Mouse (Mus musculus) left cerebral cortex, postnatal 25 days (tissue): ENCODE measurements around the gene Nabp1. TPM values are rescaled to one million over a fixed set of nuclear protein-coding genes. Genes with fewer than 3 reads are reported as not detected.

Experiments used
- DNase-seq, 2 experiments: peaks; one replicate each; pipeline ENCODE4 v3.0.0; 2022; ENCODE audit warnings: low spot score in 2 of 2, mixed read lengths in 1 of 2
- intact Hi-C: fragments of 180-260 bp; cut with DNase I; formaldehyde crosslinking; loops from one replicate; pipeline ENCODE4 v1.15.1; 2025
- total RNA-seq, 2 experiments: library from RNA; stranded (reverse); gene quantifications; 2 replicates each; pipeline ENCODE4 v1.2.3; 2021

The Nabp1 gene
- total RNA-seq, result 10 to 100 TPM; 13.7 to 15.2 TPM

DNA sequence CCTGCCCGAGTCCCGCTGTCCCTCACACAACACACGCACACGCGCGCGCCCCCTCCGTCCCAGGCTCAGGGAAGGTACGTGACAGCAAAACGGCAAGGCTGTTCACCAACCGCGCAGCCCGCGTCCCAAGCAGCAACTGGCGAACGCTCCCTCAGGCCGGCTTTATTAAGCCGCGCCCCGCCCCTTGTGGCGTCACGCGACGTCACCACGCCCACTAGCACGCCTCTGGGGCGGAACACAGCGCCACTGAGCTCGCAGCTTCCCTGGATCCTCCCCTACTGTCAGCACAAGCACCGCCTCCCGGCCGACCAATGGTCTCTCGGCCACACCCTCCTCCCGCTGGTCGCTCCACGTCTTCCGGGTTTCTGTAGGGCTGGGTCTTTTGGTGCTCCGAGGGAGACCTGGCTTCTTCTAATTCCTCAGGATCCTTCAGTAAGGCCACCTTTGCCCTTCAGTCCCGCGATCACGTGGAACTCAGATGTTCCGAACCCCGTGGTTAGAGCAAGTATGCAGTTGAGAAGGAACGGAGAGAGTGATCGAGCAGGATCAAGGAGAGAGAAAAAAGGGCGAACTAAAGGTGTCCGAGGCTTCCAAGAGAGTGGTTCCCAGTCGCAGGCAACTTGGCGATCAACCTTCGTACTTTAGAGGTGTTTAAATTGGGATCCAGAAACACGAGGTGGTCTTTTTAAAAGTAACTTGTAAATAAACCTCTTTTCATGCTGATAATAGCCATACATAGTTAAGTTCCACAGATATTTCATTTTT, at the start of gene Nabp1:
Gene Nabp1 (minus strand): TSS at position 164 of the 765 bp plus-strand sequence.
- peak; percentile 99 for DNase-seq
- intact Hi-C loops, result loop anchor here (5.0 to 10.0 kb wide), 2 partner anchors 551 to 636 kb away; partner anchors contain the start of gene Stat1

DNA sequence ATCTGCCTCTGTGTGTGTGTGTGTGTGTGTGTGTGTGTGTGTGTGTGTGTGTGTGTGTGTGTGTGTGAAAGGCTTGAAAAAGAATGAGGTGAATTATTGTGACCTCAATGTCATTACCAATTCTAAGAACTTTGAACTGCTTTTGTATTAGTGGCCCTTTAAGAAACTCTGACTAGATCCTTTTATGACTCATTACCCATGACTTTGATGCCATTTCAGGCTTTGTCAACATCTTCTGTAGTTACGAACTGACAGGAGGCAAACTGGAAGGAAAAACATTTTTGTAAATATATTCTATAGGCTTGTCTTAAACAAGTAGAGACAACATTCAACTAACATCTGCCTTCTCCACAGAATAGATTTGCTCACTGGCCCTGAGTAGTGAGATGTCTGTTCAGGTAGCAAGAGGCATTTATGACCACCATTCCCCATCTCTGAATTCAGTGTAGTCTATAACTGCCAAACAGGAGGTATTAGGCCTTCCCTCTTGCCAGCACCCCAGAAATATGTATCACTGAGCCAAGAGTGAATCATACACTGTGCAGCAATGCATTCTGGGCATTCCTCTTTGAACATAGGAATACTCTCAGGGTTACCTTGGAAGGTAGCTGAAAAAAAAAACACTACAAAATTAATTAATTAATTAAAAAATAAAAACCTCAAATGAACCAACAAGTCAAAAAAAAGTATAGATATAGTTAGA, 47.5 kb upstream of the Nabp1 start:
- intact Hi-C loops, result no loop called here
- no peak for DNase-seq

DNA sequence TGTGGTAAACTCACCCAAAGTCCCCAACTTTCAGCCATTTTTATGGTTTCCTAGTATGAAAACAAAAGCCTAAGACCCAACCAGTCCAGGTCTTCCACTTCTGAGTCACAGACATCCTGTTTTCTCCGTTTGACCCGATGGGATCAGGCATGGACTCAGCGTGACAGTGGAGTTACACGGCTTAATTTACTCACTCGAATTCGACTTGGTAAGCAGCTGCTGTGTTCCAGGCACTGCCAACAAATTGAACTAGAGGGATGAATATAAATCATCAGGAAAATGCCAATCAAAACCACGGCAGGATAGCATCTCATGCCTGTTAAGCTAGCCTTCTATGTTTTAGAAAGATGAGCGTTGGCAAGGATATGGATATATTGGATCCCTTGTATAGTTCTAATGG, 43.4 kb upstream of the Nabp1 start:
- no peak for DNase-seq
- intact Hi-C loops, result no loop called here

DNA sequence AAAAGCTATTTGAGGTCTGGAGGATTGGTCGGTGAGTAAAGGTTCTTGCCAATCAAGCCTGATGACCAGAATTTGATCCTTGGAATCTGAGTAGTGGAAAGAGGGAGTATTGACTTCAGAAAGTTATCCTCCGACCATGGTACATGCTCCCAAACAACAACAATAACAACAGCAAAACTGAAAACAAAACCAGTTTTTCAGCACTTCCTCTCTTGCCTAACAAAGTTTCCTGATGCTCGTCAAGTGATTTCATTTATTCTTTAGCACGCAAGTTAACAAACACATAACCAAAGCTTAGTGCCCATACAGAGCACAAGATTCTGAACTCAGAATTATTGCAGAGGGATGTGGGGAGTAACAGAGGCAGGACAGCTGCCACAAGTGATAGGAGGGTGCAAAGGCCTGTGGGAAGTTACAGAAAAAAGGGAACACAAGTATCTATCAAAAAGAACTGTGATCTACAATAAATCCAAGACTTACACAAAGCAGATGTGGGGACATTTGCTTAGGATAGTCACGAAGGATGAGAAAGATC, 42.1 kb upstream of the Nabp1 start:
- no peak for DNase-seq
- intact Hi-C loops, result no loop called here

DNA sequence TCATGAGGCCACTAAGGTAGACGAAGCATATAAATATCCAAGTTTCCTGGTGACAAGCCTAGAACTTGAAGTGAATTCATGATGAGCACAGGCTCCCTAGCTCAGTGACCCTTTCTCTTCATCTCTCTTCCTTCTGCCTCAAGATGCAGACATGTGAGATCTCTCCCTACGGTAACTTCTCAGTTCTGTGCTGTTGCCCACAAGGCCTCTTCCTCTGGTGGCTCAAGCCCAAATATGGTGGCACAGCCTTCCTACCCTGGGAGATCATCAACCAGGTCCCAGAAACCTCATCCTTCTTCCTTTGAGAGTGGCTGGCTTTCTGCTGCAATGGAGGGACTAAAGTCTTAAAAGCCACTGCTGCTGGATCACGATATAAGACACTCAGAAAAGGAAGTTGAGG, 40.9 kb upstream of the Nabp1 start:
- intact Hi-C loops, result no loop called here
- no peak for DNase-seq

DNA sequence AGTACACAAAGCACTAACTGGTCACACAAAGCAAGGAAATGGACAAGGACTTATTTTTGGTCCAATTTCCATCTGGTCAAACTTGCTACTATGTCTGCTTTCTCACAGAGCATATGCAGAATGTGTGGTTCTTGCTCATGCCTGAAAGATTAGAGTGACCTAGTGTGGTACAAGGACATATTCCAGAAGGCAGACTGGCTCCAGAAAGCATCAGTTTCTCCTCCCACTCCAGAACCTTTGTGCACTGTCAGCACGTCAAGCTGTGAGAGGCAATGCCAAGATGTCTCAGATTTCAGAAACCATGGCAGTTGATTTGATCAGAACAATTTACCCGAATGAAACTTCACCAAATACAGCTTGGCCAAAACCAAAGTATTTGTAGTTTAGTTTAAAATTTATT, 37.4 kb upstream of the Nabp1 start:
- intact Hi-C loops, result no loop called here
- peak in 1 of 2 experiments; percentile 23 for DNase-seq

DNA sequence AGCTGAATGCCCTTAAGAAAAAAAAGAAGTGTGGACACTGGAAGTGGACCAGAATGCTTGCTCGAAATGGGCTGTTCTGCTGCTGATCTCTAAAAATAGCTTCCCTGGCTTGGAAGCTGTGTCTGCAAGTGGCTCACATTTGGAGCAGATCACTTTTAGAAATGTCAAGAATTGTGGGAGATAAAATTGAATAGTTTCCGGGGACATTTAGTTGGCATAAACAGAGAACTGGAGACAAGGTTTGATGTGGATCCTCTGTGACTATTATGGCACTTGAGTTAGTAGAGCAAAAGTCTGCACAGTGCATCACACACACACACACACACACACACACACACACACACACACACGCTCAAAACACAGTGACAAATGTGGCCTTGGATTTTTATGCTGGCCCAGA, 36.8 kb upstream of the Nabp1 start:
- intact Hi-C loops, result no loop called here
- DNase-seq, result peak; percentile 23 to 71

DNA sequence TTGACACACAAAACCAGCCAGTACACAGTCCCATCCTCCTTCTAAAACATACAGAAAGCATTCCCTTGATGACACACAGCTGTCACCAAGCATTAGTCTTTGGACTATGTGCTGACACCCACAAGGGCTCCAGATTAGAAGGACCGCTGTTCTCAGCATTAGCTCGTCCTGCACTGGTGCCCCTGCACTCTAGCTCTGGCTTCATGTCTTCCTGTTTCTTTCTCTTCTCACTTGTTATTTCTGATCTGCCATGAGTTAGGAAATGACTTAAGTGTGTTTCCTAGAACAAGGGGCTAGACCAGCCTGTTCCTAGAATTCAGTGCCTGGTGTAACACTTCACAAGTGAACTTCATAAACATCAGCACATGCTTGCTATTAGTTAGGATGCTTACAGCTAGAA, 36.2 kb upstream of the Nabp1 start:
- no peak for DNase-seq
- intact Hi-C loops, result no loop called here

DNA sequence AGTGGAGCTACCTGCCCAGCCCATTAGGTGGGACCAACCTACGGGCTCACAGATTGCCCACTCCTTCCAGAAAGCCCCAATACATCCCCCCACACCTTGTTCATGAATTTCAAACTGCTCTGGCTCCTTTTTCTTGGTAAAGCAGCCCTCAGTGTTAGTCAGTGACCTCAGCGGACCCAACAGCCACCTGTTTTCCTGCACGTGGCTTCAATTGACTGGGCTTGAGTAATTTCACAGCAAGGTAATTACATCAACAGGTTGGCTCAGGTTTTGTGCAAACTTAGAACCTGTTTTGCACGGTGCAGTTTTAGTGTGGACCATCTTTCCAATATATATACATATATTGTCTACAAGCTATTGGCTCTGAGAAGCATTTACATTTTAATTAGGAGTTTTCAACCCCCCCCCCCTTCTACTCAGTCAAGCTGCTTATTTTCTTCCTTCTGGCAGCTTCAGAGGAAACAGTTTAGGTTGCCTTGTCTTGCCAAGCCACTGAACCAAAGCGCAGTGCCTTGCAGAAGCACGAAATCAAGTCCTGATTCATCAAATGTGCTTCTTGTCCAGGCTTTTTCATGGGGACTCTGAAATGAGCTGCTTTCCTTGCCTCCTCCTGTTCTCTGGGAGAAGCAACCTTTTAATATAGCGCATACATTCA, 35.0 kb upstream of the Nabp1 start:
- peak in 1 of 2 experiments; percentile 31 for DNase-seq
- intact Hi-C loops, result no loop called here

DNA sequence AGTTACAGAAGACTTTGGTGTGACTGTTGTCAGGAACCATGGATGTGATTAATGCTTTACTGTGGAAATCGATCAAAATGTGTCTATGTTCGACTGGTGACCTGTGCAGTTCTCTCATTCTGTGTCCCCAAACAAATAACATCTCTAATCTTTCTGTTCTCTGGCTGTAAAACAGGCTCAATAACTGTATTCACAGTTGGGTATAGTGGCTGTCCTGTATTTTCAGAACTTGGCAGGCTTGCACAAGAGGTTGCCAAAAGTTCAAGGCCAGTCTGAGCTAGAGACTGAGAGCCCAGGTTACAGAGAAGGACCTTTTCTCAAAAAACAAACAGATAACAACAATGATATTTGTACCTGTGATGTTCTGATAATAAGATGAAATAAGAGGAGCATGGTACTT, 34.1 kb upstream of the Nabp1 start:
- intact Hi-C loops, result no loop called here
- no peak for DNase-seq

DNA sequence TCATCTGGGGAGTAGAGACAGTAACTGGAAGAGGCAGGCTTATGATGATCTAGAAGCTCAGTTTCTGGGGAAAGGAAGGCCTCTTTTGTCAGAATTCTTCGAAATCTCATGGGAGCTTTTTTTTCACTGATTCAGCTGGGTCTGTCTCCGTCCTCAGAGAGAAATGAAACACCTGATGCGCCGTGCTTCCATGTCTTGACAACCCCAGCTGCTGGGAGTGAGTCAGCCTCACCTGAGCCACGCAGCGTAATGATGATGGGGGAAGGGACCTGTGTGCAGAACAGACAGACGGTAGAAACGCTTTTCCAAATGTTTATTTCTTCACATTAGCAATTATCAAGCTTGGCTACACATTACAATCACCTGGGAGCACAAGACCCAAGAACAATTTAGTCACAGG, 31.6 kb upstream of the Nabp1 start:
- no peak for DNase-seq
- intact Hi-C loops, result no loop called here

DNA sequence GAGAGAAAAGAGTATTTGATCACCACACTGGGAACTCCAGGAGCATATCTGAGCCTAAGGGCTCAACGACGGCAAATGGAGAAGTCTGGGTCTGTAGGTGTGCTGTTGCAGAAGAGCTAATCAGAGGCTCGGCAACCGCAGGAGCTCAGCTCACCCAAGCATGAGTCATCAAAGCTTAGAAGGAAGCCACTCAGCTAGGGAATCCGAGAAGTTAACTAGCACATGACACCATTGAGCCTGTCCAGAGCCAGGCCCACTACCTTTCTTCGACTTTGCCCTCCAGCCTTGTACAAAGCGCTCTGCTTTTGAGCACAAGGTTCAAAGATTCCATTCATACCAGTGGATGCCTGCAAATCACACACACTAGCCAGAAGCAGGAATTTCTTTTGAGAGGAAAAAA, 30.9 kb upstream of the Nabp1 start:
- peak in 1 of 2 experiments; percentile 50 for DNase-seq
- intact Hi-C loops, result no loop called here

DNA sequence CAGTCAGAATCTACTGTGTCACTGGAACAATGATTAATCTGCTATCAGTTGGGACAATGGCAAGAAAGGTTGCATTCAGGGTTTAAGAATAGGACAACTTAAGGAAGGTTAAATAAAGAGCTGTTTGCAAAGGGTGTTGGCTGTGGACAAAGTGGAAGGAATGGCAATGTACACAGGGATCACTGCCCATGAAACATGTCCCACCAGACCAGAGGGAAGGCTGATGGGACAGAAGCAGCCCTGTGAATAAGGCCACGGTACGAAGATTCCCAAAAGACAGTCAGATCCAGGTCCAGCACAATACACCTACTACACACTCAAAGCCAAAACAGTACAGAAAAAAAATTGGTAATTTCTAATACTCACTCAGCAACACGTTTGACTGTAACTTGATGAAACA, 30.3 kb upstream of the Nabp1 start:
- no peak for DNase-seq
- intact Hi-C loops, result no loop called here

DNA sequence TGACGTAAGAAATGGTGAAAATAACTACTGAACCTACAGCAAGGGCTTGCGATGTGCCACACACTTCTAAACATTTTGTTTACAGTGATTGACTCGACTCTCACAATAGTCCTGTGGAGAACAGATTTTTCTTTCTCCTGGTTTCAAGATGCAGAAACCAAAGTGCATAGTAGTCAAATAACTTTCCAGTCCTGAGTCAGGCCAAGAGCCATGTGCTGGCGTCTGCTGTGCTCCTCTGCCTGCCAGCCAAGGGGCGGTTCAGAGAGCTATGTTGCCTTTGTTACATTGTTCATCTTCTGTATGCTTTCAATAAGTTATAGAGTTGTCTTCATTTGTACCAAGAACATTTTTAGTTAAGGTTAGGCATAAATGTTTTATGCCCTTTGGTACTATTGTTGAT, 29.2 kb upstream of the Nabp1 start:
- intact Hi-C loops, result no loop called here
- no peak for DNase-seq

DNA sequence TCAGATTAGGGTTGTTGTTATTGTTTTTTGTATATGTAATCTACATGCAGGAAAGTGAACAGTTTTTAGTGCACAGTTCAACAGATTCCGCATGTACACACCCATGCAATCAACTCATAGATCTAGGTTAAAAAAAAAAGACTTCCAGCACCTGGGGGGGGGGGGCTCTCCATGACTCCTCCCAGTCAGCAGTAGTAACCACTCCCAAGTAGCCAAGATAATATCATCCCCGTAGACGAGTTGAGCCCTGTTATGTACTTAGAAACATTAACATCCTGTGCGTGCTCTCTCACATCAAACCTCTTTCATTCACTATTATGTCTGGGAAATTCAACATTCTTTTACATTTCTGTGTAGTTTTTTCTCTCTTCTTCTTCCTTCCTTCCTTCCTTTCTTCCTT, 28.0 kb upstream of the Nabp1 start:
- intact Hi-C loops, result no loop called here
- no peak for DNase-seq

DNA sequence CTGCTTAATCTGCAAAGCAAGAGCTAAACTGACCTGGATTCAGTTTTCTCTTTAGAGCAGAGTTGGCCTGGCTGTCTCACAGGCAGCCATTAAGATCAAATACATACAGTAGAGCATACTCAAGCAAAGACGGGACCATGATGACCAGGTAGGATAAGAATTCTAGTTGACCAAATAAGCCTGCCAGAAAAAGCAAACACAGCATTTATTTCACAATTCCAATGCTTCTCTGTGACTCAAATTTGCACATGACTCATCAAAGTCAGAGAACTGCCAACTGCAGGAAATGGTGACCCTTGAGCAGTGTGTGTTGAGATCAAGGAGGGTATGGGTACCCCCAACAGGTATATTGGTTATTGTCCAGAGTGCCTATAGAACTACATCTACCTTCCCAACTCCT, 27.4 kb upstream of the Nabp1 start:
- intact Hi-C loops, result no loop called here
- no peak for DNase-seq

DNA sequence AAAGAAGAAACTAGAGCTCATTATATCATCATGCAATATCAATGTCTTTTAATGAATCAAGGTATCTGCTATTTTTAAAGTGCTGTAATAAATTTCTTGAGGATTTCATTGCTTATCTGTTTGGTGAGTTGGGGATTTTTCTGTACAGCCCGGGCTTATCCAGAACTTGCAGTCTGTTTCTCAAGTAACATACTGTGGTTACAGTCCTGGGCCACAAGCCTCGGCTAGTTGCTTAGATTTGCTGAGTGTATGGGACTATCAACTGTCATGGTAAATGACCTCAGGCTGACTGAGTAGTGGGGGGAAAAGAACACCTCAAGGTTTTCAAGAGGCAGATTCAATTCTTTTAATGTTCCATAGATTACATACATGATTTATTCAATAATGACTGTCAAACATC, 24.8 kb upstream of the Nabp1 start:
- intact Hi-C loops, result no loop called here

DNA sequence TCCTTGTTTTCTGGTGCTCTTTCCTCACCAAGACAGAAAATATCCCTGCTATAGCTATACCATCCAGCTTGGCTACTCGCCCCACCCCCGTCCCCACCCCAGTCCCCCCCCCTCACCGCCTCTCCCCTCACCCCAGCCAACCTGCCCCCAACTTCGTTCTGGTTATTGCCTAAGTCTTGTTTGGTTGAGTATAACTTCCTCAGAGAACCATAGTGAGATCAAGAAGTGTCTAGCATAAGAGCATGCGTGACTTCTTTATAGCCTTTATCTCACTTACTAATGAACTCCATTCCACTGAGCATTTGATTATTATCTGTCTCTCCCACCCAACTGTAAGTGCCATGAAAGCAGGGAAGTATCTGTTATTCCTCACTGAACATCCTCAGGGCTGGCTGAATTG, 24.1 kb upstream of the Nabp1 start:
- DNase-seq, result no peak
- intact Hi-C loops, result no loop called here

More for the DNA sequence above, 24.8 kb upstream of the Nabp1 start:
- no peak for DNase-seq

DNA sequence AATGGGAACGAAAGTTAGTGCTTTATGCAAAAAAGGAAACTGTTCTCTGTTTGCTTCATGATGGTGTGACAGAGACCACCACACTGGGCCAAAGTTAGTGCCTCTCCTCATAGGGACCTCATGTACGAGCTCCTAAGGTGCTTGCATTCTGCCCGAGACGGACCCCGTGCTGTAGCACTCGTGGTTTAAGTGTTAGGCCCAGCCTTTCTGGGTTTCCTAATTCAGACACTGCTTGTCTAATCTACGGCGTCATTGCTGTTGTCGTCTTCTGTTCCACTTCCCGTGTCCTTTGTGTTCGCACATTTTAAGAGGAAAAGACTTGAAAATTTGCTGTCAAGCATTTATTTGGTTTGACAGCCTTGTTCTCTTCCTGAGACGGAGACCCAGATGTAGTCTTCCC, 23.0 kb upstream of the Nabp1 start:
- no peak for DNase-seq
- intact Hi-C loops, result no loop called here

DNA sequence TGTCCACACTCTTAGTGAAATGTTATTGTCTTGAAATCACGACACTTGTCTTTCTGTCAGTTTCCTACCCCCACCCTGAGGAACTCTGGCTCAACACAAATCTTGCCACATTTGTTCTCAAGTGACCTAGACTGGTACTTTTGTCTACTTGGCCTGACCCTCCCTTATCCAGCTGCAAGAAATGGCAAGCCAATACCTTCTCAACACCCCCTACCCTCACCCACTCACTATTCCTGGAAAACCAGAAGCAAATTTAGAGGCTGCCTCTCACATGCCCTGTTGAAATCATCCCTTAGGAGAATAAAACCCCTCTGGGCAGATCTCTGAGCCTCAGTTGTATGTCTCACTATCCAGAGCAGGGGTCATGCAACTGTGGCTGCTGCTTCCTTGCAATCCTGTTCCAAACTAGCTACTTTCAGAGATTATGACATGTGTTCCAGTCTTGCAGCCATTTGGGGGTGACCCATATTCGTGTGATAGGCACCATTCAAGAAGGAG, 20.4 kb upstream of the Nabp1 start:
- intact Hi-C loops, result no loop called here
- DNase-seq, result no peak
